Mouse (Mus musculus): ENCODE measurements at regions not wholly inside any gene's neighbourhood (a gene's known extent, or its start where the extent isn't known, plus 50 kb on each side); places are given as distances from the start of the nearest gene placed in this dataset.
A peak's percentile ranks its signal among the peaks of the same experiment; 100 is the strongest.

DNA sequence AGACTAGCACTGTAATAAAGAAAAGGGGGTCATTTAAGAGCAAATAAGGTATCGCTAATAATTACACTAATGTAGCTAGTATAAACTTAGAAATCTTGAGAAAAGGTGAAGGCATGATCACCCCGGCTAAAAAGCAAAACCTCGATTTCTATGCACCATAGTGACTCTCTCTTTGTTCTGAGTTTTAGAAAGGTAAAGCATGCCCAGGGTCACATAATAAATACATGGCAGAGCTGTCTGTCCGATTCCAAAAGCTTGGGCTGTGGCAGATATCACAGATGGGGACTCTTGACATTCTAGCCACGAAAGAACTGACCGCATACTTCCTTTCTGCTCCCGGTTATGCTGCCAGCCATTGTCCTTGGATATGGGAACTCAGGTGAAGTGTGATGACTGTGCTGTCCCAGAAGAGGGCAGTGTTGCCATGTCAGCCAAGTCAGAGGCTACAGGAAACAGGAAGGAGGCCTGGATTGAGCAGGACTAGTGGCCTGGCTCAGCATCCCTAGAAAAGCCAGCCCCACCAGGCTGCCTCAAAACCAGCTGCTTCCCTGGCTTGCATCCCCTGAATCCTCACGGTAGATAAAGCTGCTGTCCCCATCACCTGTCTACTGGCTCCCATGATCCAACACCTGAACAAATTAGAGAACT lies 119.0 kb upstream of the Astn2 start:
- TF ChIP-seq POLR2A (IDR thresholded peaks at IDR 0.05; ENCODE audit: borderline replicate concordance, insufficient read depth, low read length): no peak
- peak; percentile 99 for TF ChIP-seq CTCF (IDR thresholded peaks at IDR 0.05; ENCODE audit: borderline replicate concordance, insufficient read depth, low read depth, low read length)
